Mouse (Mus musculus) liver, embryonic 14.5 days (tissue): Measurements from ENCODE around the gene Ube2i. TPM values are rescaled to one million over a fixed set of nuclear protein-coding genes. Genes with fewer than 3 reads are reported as not detected.

Experiments used
- ATAC-seq: fragments of 200-750 bp; cut with Nextera tagmentation; 2 replicates; pipeline ENCODE4 v1.8.0; 2017; ENCODE audit warnings: moderate number of reproducible peaks, mild to moderate bottlenecking, moderate library complexity; ENCODE audit not compliant: insufficient read depth
- DNase-seq, 3 experiments: peaks; one replicate each; pipeline ENCODE4 v3.0.0-alpha.2; 2012 to 2013; ENCODE audit warnings: low read depth in 3 of 3, low spot score in 3 of 3
- H3K27ac ChIP-seq: fragments of 300-500 bp; sonication (generic); 2 replicates; pipeline ENCODE4 v1.5.1; 2014; ENCODE audit warnings: moderate library complexity, mild to moderate bottlenecking, control low read depth, inconsistent platforms
- H3K27me3 ChIP-seq: fragments of 300-500 bp; sonication (generic); 2 replicates; pipeline ENCODE4 v1.6.1; 2014; ENCODE audit warnings: mild to moderate bottlenecking, low read length, moderate library complexity; ENCODE audit not compliant: control insufficient read depth, insufficient read depth
- H3K36me3 ChIP-seq: fragments of 300-500 bp; sonication (generic); replicated peaks from 2 replicates; pipeline ENCODE4 v1.6.1; 2014; ENCODE audit warnings: low read depth; ENCODE audit not compliant: control insufficient read depth, insufficient read depth
- H3K4me1 ChIP-seq, 2 experiments: fragments of 200-500 bp in 1 of 2; fragments of 300-500 bp in 1 of 2; sonication (generic) in 1 of 2; replicated peaks; 2 replicates each; pipeline ENCODE4 v1.6.1; 2012 to 2014; ENCODE audit warnings: antibody characterized with exemption in 1 of 2, inconsistent platforms in 1 of 2, low read length in 1 of 2; ENCODE audit not compliant: control insufficient read depth in 2 of 2, insufficient read depth in 2 of 2
- H3K4me2 ChIP-seq: fragments of 300-500 bp; sonication (generic); 2 replicates; pipeline ENCODE4 v1.6.1; 2014; ENCODE audit warnings: low read depth, mild to moderate bottlenecking, control low read depth, moderate library complexity
- H3K4me3 ChIP-seq, 2 experiments: fragments of 200-500 bp in 1 of 2; fragments of 300-500 bp in 1 of 2; sonication (generic) in 1 of 2; 2 replicates each; pipeline ENCODE4 v1.5.1; 2012 to 2014; ENCODE audit warnings: low read depth in 2 of 2, low read length in 2 of 2, mild to moderate bottlenecking in 2 of 2, control low read depth in 1 of 2, inconsistent platforms in 1 of 2, moderate library complexity in 1 of 2; ENCODE audit not compliant: insufficient read depth in 1 of 2
- H3K9ac ChIP-seq: fragments of 300-500 bp; sonication (generic); replicated peaks from 2 replicates; pipeline ENCODE4 v1.6.1; 2014; ENCODE audit warnings: mild to moderate bottlenecking, control low read depth, moderate library complexity
- H3K9me3 ChIP-seq: fragments of 300-500 bp; sonication (generic); 2 replicates; pipeline ENCODE4 v1.6.1; 2016; ENCODE audit warnings: low read length, mixed read lengths; ENCODE audit not compliant: control insufficient read depth
- CTCF ChIP-seq: IDR thresholded peaks from 2 replicates; pipeline ENCODE4 v1.5.1; 2016; ENCODE audit warnings: antibody characterized with exemption, low read depth, control low read depth
- EP300 ChIP-seq: IDR thresholded peaks from 2 replicates; pipeline ENCODE4 v1.6.1; 2016; ENCODE audit warnings: antibody characterized with exemption, low read depth
- WGBS: fragments of 180-500 bp; shearing (Covaris S2); extraction: QIAGEN DNeasy Blood & Tissue Kit; methylation state at CpG from one replicate; pipeline ENCODE4 v1.1.7; 2014; ENCODE audit not compliant: insufficient replicate concordance; 5-methylcytosine and 5-hydroxymethylcytosine counted together
- polyA plus RNA-seq, 2 experiments: library from polyadenylated mRNA; depleted of rRNA in 1 of 2; stranded (reverse) in 1 of 2; unstranded in 1 of 2; fragments of >200 nt; fragmentation: Nextera tagmentation in 1 of 2; extraction: Ambion mirVana in 1 of 2; gene quantifications; 2 replicates each; pipeline versions ENCODE4 v1.2.1 to v1.2.3; 2012 to 2014

Gene Ube2i
- polyA plus RNA-seq, 2 experiments: 168 to 244 TPM

- peaks cover 31% of the 10 kb centered on the region for H3K36me3 ChIP-seq
- H3K4me2 ChIP-seq: peak overlapping the region; percentile 99
- under 1% methylated on average over 10 of the region's 10 CpGs for WGBS
- TF ChIP-seq CTCF (0 out of 2 replicates have a peak, but pooled peaks have one; percentile 7), EP300 (no peak)
- peaks cover 23 to 26% of the 10 kb centered on the region in 2 experiments for H3K4me1 ChIP-seq
- H3K9me3 ChIP-seq: no peaks in the 10 kb centered on the region
- DNase-seq (peak; percentile 53 to 56 (median 55)), ATAC-seq (0 out of 2 replicates have a peak, but pooled peaks have one; percentile 10)
- no peaks in the 10 kb centered on the region for H3K27me3 ChIP-seq
- H3K9ac ChIP-seq: peak overlapping the region; percentile 99
- H3K4me3 ChIP-seq: peak overlapping the region; percentile 82 to 100
- H3K27ac ChIP-seq: peak overlapping the region; percentile 92
Observed at GRCm38 (mm10) chr17:25272326-25272725, 2.1 kb downstream of the Ube2i start.

- Histone ChIP-seq H3K9ac (no peak overlapping the region; the same call in 1 of the 2 replicates), H3K27ac (no peak overlapping the region), H3K4me3 (no peak overlapping the region; a peak in 1 of 4 replicates), H3K27me3 (no peaks in the 10 kb centered on the region), H3K4me2 (peak overlapping the region; percentile 99), H3K36me3 (peaks cover 46% of the 10 kb centered on the region), H3K4me1 (peaks cover 23 to 26% of the 10 kb centered on the region in 2 experiments), H3K9me3 (no peaks in the 10 kb centered on the region)
- DNase-seq (no peak), ATAC-seq (no peak)
- TF ChIP-seq EP300 (no peak), CTCF (no peak)
- WGBS: 79% methylated on average over 2 of the region's 2 CpGs
Observed at GRCm38 (mm10) chr17:25270795-25271335, 3.6 kb downstream of the Ube2i start.

GRCm38 (mm10) chr17:25264453-25264852, 10.0 kb downstream of the Ube2i start:
- 74% methylated on average over 3 of the region's 3 CpGs for WGBS
- Histone ChIP-seq H3K9me3 (no peaks in the 10 kb centered on the region), H3K4me1 (no peaks in the 10 kb centered on the region), H3K9ac (no peak overlapping the region), H3K27me3 (no peaks in the 10 kb centered on the region), H3K4me2 (no peak overlapping the region), H3K27ac (no peak overlapping the region), H3K4me3 (no peak overlapping the region), H3K36me3 (peaks cover 74% of the 10 kb centered on the region)
- DNase-seq (no peak), ATAC-seq (no peak)
- TF ChIP-seq EP300: no peak
- TF ChIP-seq CTCF: peak; percentile 68

GRCm38 (mm10) chr17:25257804-25258261, 16.6 kb downstream of the Ube2i start:
- no peaks in the 10 kb centered on the region for H3K9me3 ChIP-seq
- no peaks in the 10 kb centered on the region for H3K4me1 ChIP-seq
- ATAC-seq (no peak), DNase-seq (no peak)
- TF ChIP-seq EP300: no peak
- TF ChIP-seq CTCF: no peak
- WGBS: 45% methylated on average over 6 of the region's 6 CpGs
- H3K9ac ChIP-seq: no peak overlapping the region
- no peak overlapping the region for H3K4me3 ChIP-seq
- peaks cover 8% of the 10 kb centered on the region for H3K36me3 ChIP-seq
- H3K27me3 ChIP-seq: peaks cover 35% of the 10 kb centered on the region
- H3K27ac ChIP-seq: no peak overlapping the region
- no peak overlapping the region for H3K4me2 ChIP-seq

GRCm38 (mm10) chr17:25256140-25256754, 18.2 kb downstream of the Ube2i start, which contains the start of gene Baiap3:
Baiap3 (minus strand) TSS chr17:25256364.
- no peak for TF ChIP-seq CTCF
- TF ChIP-seq EP300: no peak
- Histone ChIP-seq H3K27me3 (peaks cover 35% of the 10 kb centered on the region), H3K9ac (no peak within 1 kb of the TSS; the same call in 1 of the 2 replicates), H3K4me2 (peak within 1 kb of the TSS; percentile 56), H3K27ac (no peak within 1 kb of the TSS), H3K36me3 (peaks cover 2% of the 10 kb centered on the region; the same call in 1 of the 2 replicates), H3K4me1 (no peaks in the 10 kb centered on the region), H3K9me3 (no peaks in the 10 kb centered on the region), H3K4me3 (peak within 1 kb of the TSS; percentile 2 to 29; a peak in 2 of 4 replicates)
- ATAC-seq (no peak), DNase-seq (no peak)
- 5% methylated on average over 35 of the region's 35 CpGs for WGBS
